Mouse (Mus musculus) heart, postnatal 25 days (tissue): Measurements from ENCODE around the gene Med13. TPM values are rescaled to one million over a fixed set of nuclear protein-coding genes. Genes with fewer than 3 reads are reported as not detected.
A peak's percentile ranks its signal among the peaks of the same experiment; 100 is the strongest.
"Not testable (repeated sequence)": the region's sequence is repeated elsewhere in the genome, so short reads cannot be mapped to it uniquely, and the experiment has no call there.

Experiments
- DNase-seq: peaks from one replicate; pipeline ENCODE4 v3.0.0; 2022; ENCODE audit warnings: low spot score
- intact Hi-C: fragments of 180-260 bp; cut with DNase I; formaldehyde crosslinking; loops from one replicate; pipeline ENCODE4 v1.15.1; 2025
- total RNA-seq, 2 experiments: library from RNA; stranded (reverse); gene quantifications; 2 replicates each; pipeline ENCODE4 v1.2.3; 2021

Med13 gene
- total RNA-seq, 2 experiments from 2014 or later, result 33.4 to 44.7 TPM

DNA sequence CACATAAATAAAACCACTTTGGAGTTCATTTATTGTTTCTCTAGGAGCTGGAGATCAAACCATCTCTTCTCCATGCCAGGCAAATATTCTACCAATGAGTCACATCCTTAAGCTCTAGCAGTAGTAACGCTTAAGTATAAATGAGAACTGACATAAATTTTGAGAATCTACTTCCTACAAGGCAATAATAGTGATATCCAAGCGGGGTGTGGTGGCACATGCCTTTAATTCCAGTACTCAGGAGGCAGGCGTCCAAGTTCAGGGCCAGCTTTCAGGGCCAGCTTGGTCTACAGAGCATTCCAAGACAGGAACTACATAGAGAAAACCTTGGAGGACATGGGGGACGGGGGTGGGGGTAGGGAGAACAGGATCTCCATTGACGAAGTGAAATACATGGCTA is 33.2 kb downstream of the Med13 start:
- intact Hi-C loops, result no loop called here
- DNase-seq, result no peak

- not testable (repeated sequence) for DNase-seq
- intact Hi-C loops, result loop anchor here (5.0 kb wide), 1 partner anchor 42 kb away; the partner anchor contains the start of gene Med13
Measured at GRCm38 (mm10) chr11:86314992-86315391, 42.4 kb downstream of the Med13 start.

DNA sequence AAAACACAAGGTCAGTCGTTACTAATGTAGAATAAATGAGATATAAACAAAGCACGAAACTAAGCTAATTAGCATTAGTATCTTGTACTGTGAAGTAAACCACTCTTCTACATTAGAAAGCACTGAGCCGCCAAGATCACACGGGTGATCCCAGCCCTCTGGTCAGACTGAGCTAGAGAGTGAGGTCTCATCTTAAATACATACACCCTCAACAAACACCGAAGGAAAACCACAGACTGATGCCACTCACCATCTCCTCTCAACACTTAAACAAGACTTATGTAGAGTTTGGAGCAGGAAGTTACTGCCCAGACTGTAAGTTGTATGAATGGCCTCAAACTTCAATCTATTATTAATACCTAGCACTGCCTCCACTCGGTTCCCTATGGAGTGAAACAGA is 47.1 kb downstream of the Med13 start:
- intact Hi-C loops, result no loop called here
- DNase-seq, result no peak

- DNase-seq, intact Hi-C loops: not testable (repeated sequence)
Measured at GRCm38 (mm10) chr11:86292201-86292600, 65.2 kb downstream of the Med13 start.

GRCm38 (mm10) chr11:86291714-86292113 is 65.7 kb downstream of the Med13 start:
- intact Hi-C loops, result no loop called here
- no peak for DNase-seq

DNA sequence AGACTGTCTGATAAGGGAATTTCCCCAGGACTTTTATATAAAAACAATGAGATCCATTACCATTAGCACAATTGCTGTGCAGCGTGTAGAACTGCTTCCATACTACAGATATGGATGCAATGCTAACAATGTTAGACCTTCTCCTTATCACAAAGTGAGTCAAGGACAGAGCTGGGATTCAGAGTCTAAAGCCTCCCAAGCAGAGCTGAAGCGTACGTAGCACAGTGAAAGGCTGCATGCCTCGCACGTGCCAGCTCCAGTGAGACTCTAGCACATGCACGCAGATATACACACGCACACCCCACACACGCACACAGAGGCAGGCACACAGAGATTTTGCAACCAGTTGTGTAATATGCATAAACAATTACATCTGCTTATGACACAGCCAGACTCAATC is 71.7 kb downstream of the Med13 start:
- DNase-seq, result no peak
- intact Hi-C loops, result no loop called here

DNA sequence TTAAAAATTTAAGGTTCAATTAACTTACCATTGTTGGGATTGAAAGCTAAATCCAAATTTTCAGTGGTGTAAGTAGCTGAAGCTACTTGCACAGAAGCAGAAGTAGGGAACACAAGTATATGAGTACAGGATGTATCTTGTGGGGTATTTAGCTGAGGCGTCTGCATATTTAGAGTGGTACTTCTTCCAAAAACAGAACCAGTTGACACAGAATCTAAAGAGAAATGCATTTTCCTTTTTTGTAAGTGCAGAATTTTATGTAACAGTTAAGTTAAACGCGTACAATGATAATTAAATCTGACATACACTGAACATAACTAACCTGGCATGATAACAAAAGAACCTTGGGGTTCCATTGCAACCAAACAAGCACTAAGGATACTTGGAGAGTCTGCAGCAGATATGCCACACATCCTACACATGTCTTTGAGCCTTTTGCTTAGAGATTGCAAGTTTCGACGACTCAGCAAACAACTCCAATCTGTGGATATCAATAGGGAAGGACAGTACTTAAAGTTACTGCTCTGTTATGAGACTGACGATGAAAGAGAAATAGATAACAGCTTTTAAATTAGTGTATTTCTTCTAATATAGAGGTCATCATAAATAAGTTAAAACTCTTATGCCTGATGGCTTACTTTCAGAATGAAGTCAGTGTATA is 78.8 kb downstream of the Med13 start:
- intact Hi-C loops, result no loop called here
- DNase-seq, result no peak

GRCm38 (mm10) chr11:86257460-86258076 is 99.8 kb downstream of the Med13 start, which contains the start of gene Ints2:
Gene Ints2 (minus strand): TSS chr11:86257575.
- DNase-seq, result peak; percentile 85
- intact Hi-C loops, result loop anchor here (5.0 kb wide), 1 partner anchor 100 kb away; the partner anchor contains the start of gene Med13

- DNase-seq, result no peak
- intact Hi-C loops, result loop anchor here (5.0 kb wide), 1 partner anchor 100 kb away; the partner anchor contains the start of gene Med13
Measured at GRCm38 (mm10) chr11:86257054-86257453, 100.3 kb downstream of the Med13 start.

GRCm38 (mm10) chr11:86253342-86253741 is 104.1 kb downstream of the Med13 start:
- DNase-seq, result no peak
- intact Hi-C loops, result no loop called here

- intact Hi-C loops, result no loop called here
- DNase-seq, result no peak
Measured at GRCm38 (mm10) chr11:86232446-86232845, 125.0 kb downstream of the Med13 start.

DNA sequence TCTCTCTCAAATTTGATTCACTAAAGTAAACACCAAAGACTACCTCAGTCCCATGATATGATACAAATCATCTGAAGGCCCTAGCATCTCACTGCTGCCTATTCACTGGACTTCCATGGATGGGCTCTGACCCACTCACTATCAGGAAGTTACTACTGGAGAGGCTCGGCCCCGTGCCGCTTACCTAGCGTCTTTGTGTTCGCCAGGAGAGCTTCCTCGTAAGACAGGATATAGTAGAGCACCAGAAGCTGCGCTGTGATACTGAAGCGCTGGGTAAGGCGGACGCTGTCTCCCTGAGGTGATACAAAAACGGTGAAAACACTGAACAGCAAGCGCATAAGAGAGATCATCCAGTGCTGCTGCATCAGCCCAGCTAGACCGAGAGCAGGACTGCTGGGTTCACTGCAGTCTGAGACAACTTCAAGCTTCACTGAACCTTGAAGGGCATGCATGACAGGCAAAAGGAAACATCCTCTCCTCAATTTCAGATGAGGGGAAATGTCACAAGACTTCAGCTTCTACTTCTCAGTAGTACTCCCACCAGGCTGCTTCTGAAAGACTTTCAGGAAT is 125.5 kb downstream of the Med13 start:
- intact Hi-C loops, result no loop called here
- DNase-seq, result no peak

DNA sequence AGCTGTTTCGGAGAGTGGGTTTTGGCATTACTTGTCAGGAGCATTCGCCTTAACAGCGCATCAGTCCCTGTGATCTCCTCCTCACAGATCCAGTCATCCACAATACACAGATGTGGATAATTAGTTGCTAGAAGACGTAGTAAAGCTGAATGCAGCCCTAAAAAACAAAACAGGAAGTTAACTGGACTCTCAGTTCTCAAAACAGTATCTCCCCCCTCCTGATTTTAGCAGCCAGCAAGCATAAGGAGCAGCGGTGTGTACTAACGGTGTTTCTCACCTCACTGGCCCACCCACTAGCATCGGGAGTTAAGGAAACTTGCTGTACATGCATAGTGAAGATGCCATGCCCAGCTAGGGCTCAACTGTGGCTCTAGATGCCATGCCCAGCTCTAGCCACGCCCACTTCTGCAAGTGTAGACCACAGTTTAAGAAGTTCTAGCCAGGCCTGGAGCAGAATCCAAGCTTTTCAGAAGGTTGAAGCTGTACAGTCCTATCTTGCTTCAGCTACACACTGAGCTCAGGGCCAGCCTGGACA is 130.7 kb downstream of the Med13 start:
- intact Hi-C loops, result no loop called here
- no peak for DNase-seq

GRCm38 (mm10) chr11:86225761-86226160 is 131.6 kb downstream of the Med13 start:
- no peak for DNase-seq
- intact Hi-C loops, result no loop called here

Other genes with a start within 250 kb of the Med13 start
- under 1 TPM; 0.55 to 0.59 TPM for gene Brip1, start 156.4 kb downstream of the Med13 start, total RNA-seq
- 1 to 10 TPM; 5.3 to 6.7 TPM for gene Ints2, start 100.0 kb downstream of the Med13 start, total RNA-seq
- gene Rnft1, start 127.1 kb upstream of the Med13 start, total RNA-seq, result 10 to 100 TPM; 27.3 to 32.6 TPM
- 10 to 100 TPM; 19.1 to 19.2 TPM for gene Rps6kb1, start 187.2 kb upstream of the Med13 start, total RNA-seq
- gene Tubd1, start 187.4 kb upstream of the Med13 start, total RNA-seq, result 1 to 10 TPM; 4.6 to 4.8 TPM